Mouse (Mus musculus) forebrain, embryonic 11.5 days (tissue): ENCODE results near the gene Spaca3. TPM values are rescaled to one million over a fixed set of nuclear protein-coding genes. Genes with fewer than 3 reads are reported as not detected.

Source experiments
- ATAC-seq: fragments of 200-750 bp; cut with Nextera tagmentation; replicated peaks from 2 replicates; pipeline ENCODE4 v1.8.0; 2017; ENCODE audit warnings: moderate TSS enrichment; ENCODE audit not compliant: low FRiP score
- DNase-seq: peaks from one replicate; pipeline ENCODE4 v3.0.0-alpha.2; 2017; ENCODE audit warnings: low spot score
- H3K27ac ChIP-seq: fragments of 300-500 bp; sonication (generic); 2 replicates; pipeline ENCODE4 v1.5.1; 2014; ENCODE audit warnings: low read depth, low read length
- H3K27me3 ChIP-seq: fragments of 300-500 bp; sonication (generic); 2 replicates; pipeline ENCODE4 v1.6.1; 2014; ENCODE audit warnings: mild to moderate bottlenecking, low read length, mixed read lengths; ENCODE audit not compliant: control insufficient read depth, insufficient read depth
- H3K36me3 ChIP-seq: fragments of 300-500 bp; sonication (generic); 2 replicates; pipeline ENCODE4 v1.6.1; 2014; ENCODE audit warnings: mild to moderate bottlenecking, low read length, moderate library complexity, mixed read lengths; ENCODE audit not compliant: control insufficient read depth, insufficient read depth
- H3K4me1 ChIP-seq: fragments of 300-500 bp; sonication (generic); replicated peaks from 2 replicates; pipeline ENCODE4 v1.6.1; 2014; ENCODE audit warnings: low read length, mixed read lengths; ENCODE audit not compliant: control insufficient read depth, insufficient read depth
- H3K4me2 ChIP-seq: fragments of 300-500 bp; sonication (generic); 2 replicates; pipeline ENCODE4 v1.6.1; 2014; ENCODE audit warnings: low read depth, mild to moderate bottlenecking, low read length, moderate library complexity, mixed read lengths; ENCODE audit not compliant: severe bottlenecking
- H3K4me3 ChIP-seq: fragments of 300-500 bp; sonication (generic); 2 replicates; pipeline ENCODE4 v1.5.1; 2014; ENCODE audit warnings: low read depth, low read length
- H3K9ac ChIP-seq: fragments of 300-500 bp; sonication (generic); 2 replicates; pipeline ENCODE4 v1.6.1; 2014; ENCODE audit warnings: low read length
- H3K9me3 ChIP-seq: fragments of 300-500 bp; sonication (generic); 2 replicates; pipeline ENCODE4 v1.6.1; 2016; ENCODE audit warnings: low read length, mixed read lengths; ENCODE audit not compliant: control insufficient read depth
- WGBS: fragments of 180-500 bp; shearing (Covaris S2); extraction: QIAGEN DNeasy Blood & Tissue Kit; methylation state at CpG from one replicate; pipeline ENCODE4 v1.1.7; 2014; 5-methylcytosine and 5-hydroxymethylcytosine counted together
- polyA plus RNA-seq: library from polyadenylated mRNA; unstranded; fragments of >200 nt; fragmentation: Nextera tagmentation; extraction: Ambion mirVana; gene quantifications from 2 replicates; pipeline ENCODE4 v1.2.1, GENCODE M21; 2014

Gene Spaca3
- polyA plus RNA-seq, 1 experiment from 2014 or later, result not detected

- WGBS, result 68% methylated on average over 11 of the region's 11 CpGs
- no peaks in the 10 kb centered on the region for H3K4me1 ChIP-seq
- no peak overlapping the region for H3K4me3 ChIP-seq
- no peak overlapping the region for H3K4me2 ChIP-seq
- H3K36me3 ChIP-seq, result no peaks in the 10 kb centered on the region
- no peak overlapping the region for H3K27ac ChIP-seq
- H3K9me3 ChIP-seq, result no peaks in the 10 kb centered on the region
- H3K27me3 ChIP-seq, result no peaks in the 10 kb centered on the region
- ATAC-seq (no peak), DNase-seq (no peak)
- H3K9ac ChIP-seq, result no peak overlapping the region; the same call in 1 of the 2 replicates
Observed at GRCm38 (mm10) chr11:80877131-80877651, 19.0 kb downstream of the Spaca3 start.

- WGBS, result 81% methylated on average over 2 of the region's 2 CpGs
- Histone ChIP-seq H3K9me3 (no peaks in the 10 kb centered on the region), H3K4me1 (no peaks in the 10 kb centered on the region), H3K36me3 (no peaks in the 10 kb centered on the region), H3K4me3 (no peak overlapping the region), H3K27ac (no peak overlapping the region), H3K4me2 (no peak overlapping the region), H3K27me3 (no peaks in the 10 kb centered on the region), H3K9ac (no peak overlapping the region)
- no peak for ATAC-seq
- DNase-seq, result no peak
Observed at GRCm38 (mm10) chr11:80878026-80878425, 19.9 kb downstream of the Spaca3 start.

GRCm38 (mm10) chr11:80882229-80882810 lies 24.2 kb downstream of the Spaca3 start:
- no peak overlapping the region for H3K4me3 ChIP-seq
- no peak overlapping the region for H3K4me2 ChIP-seq
- H3K36me3 ChIP-seq, result no peaks in the 10 kb centered on the region
- H3K27ac ChIP-seq, result no peak overlapping the region
- no peak overlapping the region for H3K9ac ChIP-seq
- DNase-seq (no peak), ATAC-seq (no peak)
- 85% methylated on average over 7 of the region's 7 CpGs for WGBS
- no peaks in the 10 kb centered on the region for H3K9me3 ChIP-seq
- no peaks in the 10 kb centered on the region for H3K27me3 ChIP-seq
- H3K4me1 ChIP-seq, result no peaks in the 10 kb centered on the region

- Histone ChIP-seq H3K27ac (no peak overlapping the region), H3K9me3 (no peaks in the 10 kb centered on the region), H3K27me3 (peaks cover 2% of the 10 kb centered on the region; the same call in 1 of the 2 replicates), H3K4me1 (0 out of 2 replicates have a peak, but pooled peaks cover 1% of the 10 kb centered on the region), H3K9ac (no peak overlapping the region), H3K4me2 (no peak overlapping the region), H3K36me3 (no peaks in the 10 kb centered on the region), H3K4me3 (no peak overlapping the region)
- DNase-seq (no peak), ATAC-seq (no peak)
- 87% methylated on average over 6 of the region's 6 CpGs for WGBS
Observed at GRCm38 (mm10) chr11:80884521-80885231, 26.5 kb downstream of the Spaca3 start.

GRCm38 (mm10) chr11:80886365-80886764 lies 28.2 kb downstream of the Spaca3 start:
- Histone ChIP-seq H3K9ac (no peak overlapping the region), H3K4me2 (no peak overlapping the region), H3K4me3 (no peak overlapping the region), H3K9me3 (no peaks in the 10 kb centered on the region), H3K27me3 (peaks cover 4% of the 10 kb centered on the region; the same call in 1 of the 2 replicates), H3K27ac (no peak overlapping the region), H3K36me3 (no peaks in the 10 kb centered on the region), H3K4me1 (0 out of 2 replicates have a peak, but pooled peaks cover 1% of the 10 kb centered on the region)
- ATAC-seq, result no peak
- no peak for DNase-seq
- WGBS, result 89% methylated on average over 7 of the region's 7 CpGs

GRCm38 (mm10) chr11:80887021-80887420 lies 28.9 kb downstream of the Spaca3 start:
- H3K9me3 ChIP-seq, result no peaks in the 10 kb centered on the region
- ATAC-seq, result no peak
- WGBS, result 62% methylated on average over 3 of the region's 3 CpGs

GRCm38 (mm10) chr11:80889336-80890063 lies 31.3 kb downstream of the Spaca3 start:
- no peak overlapping the region for H3K4me3 ChIP-seq
- peaks cover 4% of the 10 kb centered on the region; the same call in 1 of the 2 replicates for H3K27me3 ChIP-seq
- DNase-seq (no peak), ATAC-seq (no peak)
- H3K4me2 ChIP-seq, result no peak overlapping the region
- no peaks in the 10 kb centered on the region for H3K9me3 ChIP-seq
- 2% methylated on average over 7 of the region's 7 CpGs for WGBS
- no peak overlapping the region for H3K9ac ChIP-seq
- 0 out of 2 replicates have a peak, but pooled peaks cover 1% of the 10 kb centered on the region for H3K4me1 ChIP-seq
- H3K27ac ChIP-seq, result no peak overlapping the region
- H3K36me3 ChIP-seq, result no peaks in the 10 kb centered on the region

More at GRCm38 (mm10) chr11:80887021-80887420, 28.9 kb downstream of the Spaca3 start:
- no peak overlapping the region for H3K4me2 ChIP-seq
- 0 out of 2 replicates have a peak, but pooled peaks cover 1% of the 10 kb centered on the region for H3K4me1 ChIP-seq
- no peak overlapping the region for H3K27ac ChIP-seq
- H3K27me3 ChIP-seq, result peaks cover 4% of the 10 kb centered on the region; the same call in 1 of the 2 replicates
- H3K4me3 ChIP-seq, result no peak overlapping the region
- DNase-seq, result no peak
- no peaks in the 10 kb centered on the region for H3K36me3 ChIP-seq
- no peak overlapping the region for H3K9ac ChIP-seq

- Histone ChIP-seq H3K36me3 (no peaks in the 10 kb centered on the region), H3K9ac (no peak overlapping the region), H3K27me3 (0 out of 2 replicates have a peak, but pooled peaks cover under 1% of the 10 kb centered on the region), H3K4me2 (no peak overlapping the region), H3K4me3 (no peak overlapping the region), H3K27ac (no peak overlapping the region), H3K9me3 (no peaks in the 10 kb centered on the region), H3K4me1 (no peaks in the 10 kb centered on the region)
- 83% methylated on average over 3 of the region's 3 CpGs for WGBS
- ATAC-seq (no peak), DNase-seq (no peak)
Observed at GRCm38 (mm10) chr11:80895853-80896252, 37.7 kb downstream of the Spaca3 start.
